Mouse (Mus musculus) left cerebral cortex, postnatal 4 days (tissue): ENCODE measurements at regions not wholly inside any gene's neighbourhood (a gene's known extent, or its start where the extent isn't known, plus 50 kb on each side); places are given as distances from the start of the nearest gene placed in this dataset.
"Not testable (repeated sequence)": the region's sequence is repeated elsewhere in the genome, so short reads cannot be mapped to it uniquely, and the experiment has no call there.

Experiments used
- DNase-seq: peaks from one replicate; pipeline ENCODE4 v3.0.0-alpha.2; 2022
- intact Hi-C: fragments of 180-260 bp; cut with DNase I; formaldehyde crosslinking; loops from one replicate; pipeline ENCODE4 v1.15.1; 2025

- DNase-seq = no peak
These were observed 123.1 kb upstream of the Mpdz start for GRCm38 (mm10) chr4:81565422-81566395.

GRCm38 (mm10) chr4:81564446-81564845 is 121.8 kb upstream of the Mpdz start:
- intact Hi-C loops = loop anchor here (2.0 to 10.0 kb wide), 5 partner anchors 780 to 1370 kb away; no protein-coding TSS in a partner anchor
- DNase-seq = no peak

More at GRCm38 (mm10) chr4:81565422-81566395, 123.1 kb upstream of the Mpdz start:
- intact Hi-C loops = loop anchor here (2.0 to 10.0 kb wide), 6 partner anchors 779 to 1369 kb away; no protein-coding TSS in a partner anchor

GRCm38 (mm10) chr4:81563574-81563973 is 121.0 kb upstream of the Mpdz start:
- no peak for DNase-seq
- intact Hi-C loops = loop anchor here (10.0 kb wide), 3 partner anchors 781 to 1371 kb away; no protein-coding TSS in a partner anchor

- intact Hi-C loops = loop anchor here (10.0 kb wide), 3 partner anchors 783 to 1373 kb away; no protein-coding TSS in a partner anchor
- no peak for DNase-seq
These were observed 118.8 kb upstream of the Mpdz start for GRCm38 (mm10) chr4:81561453-81561852.

- no peak for DNase-seq
These were observed 108.2 kb upstream of the Mpdz start for GRCm38 (mm10) chr4:81550816-81551215.

GRCm38 (mm10) chr4:81550256-81550655 is 107.6 kb upstream of the Mpdz start:
- no peak for DNase-seq
- intact Hi-C loops = no loop called here

More at GRCm38 (mm10) chr4:81550816-81551215, 108.2 kb upstream of the Mpdz start:
- intact Hi-C loops = no loop called here

- DNase-seq = no peak
- intact Hi-C loops = no loop called here
These were observed 97.9 kb upstream of the Mpdz start for GRCm38 (mm10) chr4:81540496-81540895.

- intact Hi-C loops = no loop called here
- DNase-seq = no peak
These were observed 96.9 kb upstream of the Mpdz start for GRCm38 (mm10) chr4:81539551-81539950.

GRCm38 (mm10) chr4:81536795-81537194 is 94.2 kb upstream of the Mpdz start:
- intact Hi-C loops = no loop called here
- no peak for DNase-seq

GRCm38 (mm10) chr4:81530546-81530945 is 87.9 kb upstream of the Mpdz start:
- no peak for DNase-seq
- intact Hi-C loops = no loop called here

- DNase-seq, intact Hi-C loops: not testable (repeated sequence)
These were observed 76.5 kb upstream of the Mpdz start for GRCm38 (mm10) chr4:81519151-81519550.

GRCm38 (mm10) chr4:81514547-81514946 is 71.9 kb upstream of the Mpdz start:
- intact Hi-C loops = no loop called here
- no peak for DNase-seq

- no peak for DNase-seq
These were observed 69.8 kb upstream of the Mpdz start for GRCm38 (mm10) chr4:81512396-81512795.

GRCm38 (mm10) chr4:81508776-81509175 is 66.2 kb upstream of the Mpdz start:
- DNase-seq = no peak
- intact Hi-C loops = no loop called here

More at GRCm38 (mm10) chr4:81512396-81512795, 69.8 kb upstream of the Mpdz start:
- intact Hi-C loops = no loop called here

GRCm38 (mm10) chr4:81506841-81507240 is 64.2 kb upstream of the Mpdz start:
- DNase-seq = no peak
- intact Hi-C loops = no loop called here

GRCm38 (mm10) chr4:81506306-81506705 is 63.7 kb upstream of the Mpdz start:
- DNase-seq = no peak
- intact Hi-C loops = no loop called here

GRCm38 (mm10) chr4:81505096-81505495 is 62.5 kb upstream of the Mpdz start:
- no peak for DNase-seq
- intact Hi-C loops = no loop called here

GRCm38 (mm10) chr4:81503941-81504340 is 61.3 kb upstream of the Mpdz start:
- DNase-seq = no peak
- intact Hi-C loops = no loop called here

GRCm38 (mm10) chr4:81501802-81502201 is 59.2 kb upstream of the Mpdz start:
- DNase-seq = no peak
- intact Hi-C loops = no loop called here

GRCm38 (mm10) chr4:81498133-81498532 is 55.5 kb upstream of the Mpdz start:
- DNase-seq = no peak
- intact Hi-C loops = loop anchor here (10.0 kb wide), 1 partner anchor 1107 kb away; no protein-coding TSS in a partner anchor

- intact Hi-C loops = loop anchor here (10.0 kb wide), 1 partner anchor 1112 kb away; no protein-coding TSS in a partner anchor
- DNase-seq = no peak
These were observed 50.2 kb upstream of the Mpdz start for GRCm38 (mm10) chr4:81492811-81493210.
